Mouse (Mus musculus) intestine, embryonic 14.5 days (tissue): ENCODE results near the gene Gsk3b. TPM values are rescaled to one million over a fixed set of nuclear protein-coding genes. Genes with fewer than 3 reads are reported as not detected.

Experiments
- polyA plus RNA-seq: library from polyadenylated mRNA; unstranded; fragments of >200 nt; fragmentation: Nextera tagmentation; extraction: Ambion mirVana; gene quantifications from 2 replicates; pipeline ENCODE4 v1.2.1, GENCODE M21; 2014

The Gsk3b gene
- polyA plus RNA-seq, 1 experiment from 2014 or later, result 63.9 TPM

Other genes starting within 250 kb of the Gsk3b start
- gene Gm36028, start 227.9 kb upstream of the Gsk3b start, polyA plus RNA-seq, result not detected in 2 replicates
- gene Lrrc58, start 220.6 kb upstream of the Gsk3b start, polyA plus RNA-seq, result 56.2 and 59.7 TPM in 2 replicates
- 0.42 and 0.61 TPM in 2 replicates for gene Gpr156, start 172.5 kb upstream of the Gsk3b start, polyA plus RNA-seq
- 4.7 and 6.7 TPM in 2 replicates for gene Nr1i2, start 205.8 kb downstream of the Gsk3b start, polyA plus RNA-seq